Mouse (Mus musculus) layer of hippocampus, adult 9-11 months (tissue): ENCODE results near the gene Uckl1.
A peak's percentile ranks its signal among the peaks of the same experiment; 100 is the strongest.

Experiments
- DNase-seq: peaks from one replicate; pipeline ENCODE4 v3.0.0; 2022

The Uckl1 gene

DNA sequence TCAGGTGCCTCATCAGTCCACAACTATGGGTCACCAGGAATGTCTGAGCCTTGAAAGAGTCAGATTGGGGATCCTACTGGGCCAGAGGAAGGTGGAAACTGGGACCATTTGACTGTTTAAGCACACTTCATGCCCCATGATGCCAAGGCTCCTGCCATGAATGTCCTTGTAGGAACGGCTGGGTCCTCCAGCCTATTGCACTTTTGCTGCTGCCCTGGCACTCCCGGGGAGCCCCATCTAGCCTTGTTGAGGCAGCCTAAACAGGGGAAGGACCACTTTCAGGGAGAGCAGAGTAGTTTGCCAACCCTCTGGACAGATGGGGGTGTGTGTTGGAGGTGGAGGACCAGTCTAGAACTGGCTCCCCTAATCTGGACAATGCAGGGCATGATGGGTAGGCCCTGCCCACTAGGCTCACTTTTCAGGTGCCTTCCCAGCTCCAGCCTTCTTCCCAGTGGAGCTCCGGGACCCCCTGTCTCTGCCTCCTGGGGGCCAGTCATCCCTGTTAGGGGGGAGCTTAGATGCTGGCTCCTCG is at the start of gene Uckl1:
TSS of gene Uckl1 (minus strand) at position 482 of the 532 bp plus-strand sequence.
- DNase-seq: no peak

DNA sequence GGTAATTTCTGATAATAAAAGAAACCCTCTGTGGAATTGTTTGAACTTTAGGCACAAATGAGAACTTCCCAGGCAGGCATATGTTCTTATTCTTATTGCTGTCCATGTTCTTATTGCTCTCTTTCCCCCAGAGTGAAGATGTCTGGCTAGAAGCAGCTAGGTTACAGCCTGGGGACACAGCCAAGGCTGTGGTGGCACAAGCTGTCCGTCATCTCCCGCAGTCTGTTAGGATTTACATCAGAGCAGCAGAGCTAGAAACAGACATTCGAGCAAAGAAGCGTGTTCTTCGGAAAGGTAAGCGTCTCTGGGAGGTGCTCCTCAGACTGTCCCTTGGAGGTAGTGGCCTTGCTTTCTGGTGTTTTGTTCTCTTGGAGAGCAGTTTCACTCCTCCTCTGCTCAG is 47.9 kb upstream of the Uckl1 start:
- DNase-seq: peak; percentile 39

- DNase-seq: no peak
Observed at GRCm38 (mm10) chr2:181628471-181628870, 43.8 kb upstream of the Uckl1 start.

DNA sequence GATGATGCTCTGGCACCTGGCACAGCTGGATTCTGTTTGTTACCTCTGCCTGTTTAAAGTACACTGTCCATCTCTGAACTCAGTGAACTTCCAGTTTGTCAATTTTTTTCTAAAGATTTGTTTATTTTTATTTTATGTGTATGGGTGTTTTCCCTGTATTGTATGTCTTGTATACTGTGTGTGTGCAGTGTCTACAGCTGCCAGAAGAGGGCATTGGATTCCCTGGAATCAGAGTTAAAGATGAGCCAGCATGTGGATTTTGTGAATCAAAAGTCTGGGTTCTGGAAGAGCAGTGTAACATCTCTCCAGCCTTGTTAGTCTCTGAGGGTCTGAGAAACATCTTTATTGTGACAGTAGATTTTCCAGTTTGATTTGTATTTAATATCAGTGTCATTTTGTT is 38.7 kb upstream of the Uckl1 start:
- no peak for DNase-seq

DNA sequence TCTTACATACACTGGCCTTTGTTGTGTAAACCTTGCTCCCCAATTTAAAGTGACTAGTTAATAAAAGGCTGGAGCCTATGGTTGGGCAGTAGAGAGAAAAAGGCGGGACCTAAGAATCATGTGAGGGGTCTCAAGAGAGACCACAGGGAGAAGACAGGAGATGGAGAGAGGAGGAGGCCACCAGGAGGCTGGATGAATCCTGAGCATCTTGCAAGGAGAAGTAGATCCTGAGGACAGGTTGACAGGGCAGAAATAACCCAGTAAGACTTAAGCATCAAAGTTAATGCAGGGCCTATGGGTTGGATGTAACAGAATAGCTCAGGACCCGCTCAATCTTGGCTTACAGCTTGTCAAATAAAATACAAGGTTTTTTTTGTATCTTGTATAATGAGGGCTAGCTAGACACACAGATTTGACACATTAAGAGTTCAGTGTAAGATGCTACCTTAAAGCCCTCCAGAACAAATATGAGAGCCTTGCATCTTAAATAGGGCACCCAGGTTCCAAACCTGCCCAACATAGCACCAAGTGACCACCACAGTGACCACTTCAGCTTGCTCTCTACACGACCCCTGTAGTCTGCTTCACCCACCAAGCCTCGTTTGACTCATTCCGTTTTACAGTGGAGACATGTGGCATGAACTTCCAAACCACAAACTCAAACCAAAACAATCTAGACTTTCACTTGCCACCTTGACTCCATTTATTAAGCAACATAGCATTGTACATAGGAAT is 34.2 kb upstream of the Uckl1 start:
- DNase-seq: no peak

GRCm38 (mm10) chr2:181602367-181602766 is 17.7 kb upstream of the Uckl1 start:
- DNase-seq: no peak

GRCm38 (mm10) chr2:181601751-181602145 is 17.1 kb upstream of the Uckl1 start:
- DNase-seq: peak; percentile 5

- peak; percentile 98 for DNase-seq
Observed at GRCm38 (mm10) chr2:181600828-181601750, 16.4 kb upstream of the Uckl1 start.

DNA sequence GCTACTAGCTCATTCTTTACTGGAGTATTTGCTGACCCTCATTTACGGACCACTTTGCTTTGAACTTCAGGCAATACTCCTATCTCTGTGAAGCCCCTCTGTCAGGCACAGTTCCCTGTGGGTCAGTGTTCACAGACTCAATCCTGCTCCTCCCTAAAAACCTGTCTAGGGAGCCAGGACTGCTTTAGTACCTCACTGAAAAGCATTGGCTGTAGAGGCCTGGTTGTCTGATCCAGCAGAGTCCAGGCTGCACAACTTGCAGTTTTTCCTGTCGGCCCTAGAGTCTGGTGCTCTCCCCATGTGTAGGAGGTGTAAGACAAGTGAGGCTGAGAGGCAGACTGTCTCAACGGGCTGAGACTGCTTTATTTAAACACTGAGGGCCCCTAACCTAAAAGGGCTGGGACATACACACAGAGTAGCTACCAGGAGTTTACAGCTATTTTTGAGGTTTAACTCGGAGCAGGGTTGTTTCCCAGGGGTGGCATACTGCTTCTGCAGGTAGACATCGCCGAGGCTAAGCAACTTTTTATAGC is 15.6 kb upstream of the Uckl1 start:
- DNase-seq: peak; percentile 6

GRCm38 (mm10) chr2:181598454-181599351 is 14.0 kb upstream of the Uckl1 start, which contains the start of gene Samd10:
Samd10 (minus strand) TSS chr2:181599212.
- peak; percentile 53 for DNase-seq

DNA sequence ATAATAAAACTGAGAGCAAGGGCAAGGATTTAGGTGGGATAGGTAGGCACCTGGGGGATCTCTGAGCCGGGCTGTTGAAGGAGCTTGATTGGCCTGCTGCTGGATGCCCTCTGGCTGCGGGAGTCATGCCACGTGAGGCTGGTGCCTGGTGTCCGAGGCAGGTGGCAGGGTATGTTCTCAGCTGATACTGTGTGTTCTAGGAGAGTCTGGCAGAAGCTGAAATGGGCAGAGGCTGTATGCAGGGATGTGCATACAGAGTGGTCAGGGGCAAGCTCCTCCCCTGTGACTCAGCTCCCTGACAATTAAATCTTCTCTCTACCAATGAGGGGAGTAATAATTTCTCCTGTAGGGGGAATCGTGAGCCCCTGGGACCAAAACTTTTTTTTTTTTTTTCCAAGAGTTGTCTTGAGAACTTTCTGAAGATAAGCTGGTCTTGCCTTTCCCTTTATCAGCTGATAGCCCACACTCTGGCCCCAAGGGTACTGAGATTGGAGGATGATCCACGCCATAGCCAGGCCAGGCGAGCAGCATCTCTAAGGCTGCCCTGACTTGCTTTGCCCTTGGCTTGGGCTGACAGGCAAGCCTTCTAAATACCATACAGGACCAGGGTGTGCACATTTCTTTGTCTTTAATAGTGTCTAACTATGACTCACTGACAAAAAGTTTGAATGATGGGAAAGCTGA is 12.8 kb upstream of the Uckl1 start:
- DNase-seq: peak; percentile 10

- DNase-seq: peak; percentile 6
Observed at GRCm38 (mm10) chr2:181596221-181596960, 11.7 kb upstream of the Uckl1 start.

GRCm38 (mm10) chr2:181594946-181595696 is 10.4 kb upstream of the Uckl1 start:
- peak; percentile 39 for DNase-seq

DNA sequence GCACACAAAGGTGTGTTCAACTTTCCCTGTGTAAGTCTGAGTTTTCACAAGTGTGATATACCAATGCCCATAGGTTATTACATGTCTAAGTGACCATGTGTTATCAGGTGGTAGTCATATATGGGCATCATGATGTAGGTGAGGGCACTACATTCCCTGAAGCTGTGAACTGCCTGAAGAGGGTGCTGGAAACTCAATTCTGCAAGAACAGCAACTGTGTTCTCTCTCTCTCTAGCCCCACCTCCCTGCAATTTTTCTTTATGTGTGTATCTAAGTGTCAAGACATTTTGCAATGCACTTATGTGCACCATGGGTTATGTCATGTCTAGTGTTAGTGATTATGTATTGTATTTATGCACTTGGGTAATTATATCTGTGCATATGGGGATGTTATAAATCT is 9.2 kb upstream of the Uckl1 start:
- DNase-seq: no peak

GRCm38 (mm10) chr2:181593042-181593421 is 8.3 kb upstream of the Uckl1 start:
- no peak for DNase-seq

DNA sequence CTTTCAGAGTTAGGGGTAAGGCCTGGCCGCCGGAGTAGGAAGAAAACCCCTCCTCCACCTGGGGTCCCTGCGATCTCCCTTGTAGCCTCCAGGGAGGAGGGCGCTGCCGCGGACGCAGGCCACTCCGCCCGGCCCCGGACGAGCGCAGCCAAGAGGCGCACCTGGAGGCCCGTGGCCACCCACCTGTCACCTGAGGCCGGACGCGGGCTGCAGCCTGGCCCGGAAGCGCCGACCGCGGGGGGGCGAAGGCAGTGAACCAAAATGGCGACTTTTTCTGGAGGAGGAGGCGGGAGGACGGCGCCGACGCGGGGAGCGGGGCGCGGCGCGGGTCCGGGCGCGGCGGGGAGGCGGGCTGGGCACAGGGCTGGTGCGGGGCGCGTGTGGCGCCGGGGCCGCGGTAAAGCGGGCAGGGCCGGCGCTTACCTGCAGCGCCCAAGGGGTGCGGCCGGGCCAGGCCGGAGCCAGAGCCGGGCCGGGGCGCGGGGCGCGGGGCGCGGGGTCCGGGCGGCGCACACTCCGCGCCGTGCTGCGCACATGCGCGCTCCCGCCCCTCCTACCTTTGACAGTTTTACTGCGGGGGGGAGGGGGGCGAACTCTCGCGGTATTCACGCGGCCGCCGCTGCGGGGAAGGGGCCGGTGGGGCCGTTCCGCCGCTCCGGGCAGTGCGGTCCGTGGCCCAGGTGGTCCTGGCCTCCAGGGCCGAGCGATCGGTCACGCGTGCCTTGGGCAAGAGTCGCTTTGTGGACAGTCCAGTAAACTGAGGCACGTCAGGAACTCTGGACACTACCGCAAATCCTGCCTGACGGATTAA is 7.7 kb upstream of the Uckl1 start, which contains the start of gene Zfp512b:
TSS of gene Zfp512b (minus strand) at position 573 of the 811 bp plus-strand sequence.
- DNase-seq: peak; percentile 57

- no peak for DNase-seq
Observed at GRCm38 (mm10) chr2:181591528-181592085, 6.9 kb upstream of the Uckl1 start, which contains the start of gene Prpf6. Prpf6 (plus strand) TSS chr2:181591868.

GRCm38 (mm10) chr2:181590471-181590870 is 5.8 kb upstream of the Uckl1 start:
- DNase-seq: no peak

GRCm38 (mm10) chr2:181589732-181590105 is 5.0 kb upstream of the Uckl1 start:
- peak; percentile 10 for DNase-seq
